Mouse (Mus musculus): ENCODE data around the gene Acad12. TPM values are rescaled to one million over a fixed set of nuclear protein-coding genes. Genes with fewer than 3 reads are reported as not detected.
"Not testable (repeated sequence)": the region's sequence is repeated elsewhere in the genome, so short reads cannot be mapped to it uniquely, and the experiment has no call there.

The Acad12 gene
- total RNA-seq (2021), result 10 to 100 TPM; 64.8 to 73.6 TPM

DNA sequence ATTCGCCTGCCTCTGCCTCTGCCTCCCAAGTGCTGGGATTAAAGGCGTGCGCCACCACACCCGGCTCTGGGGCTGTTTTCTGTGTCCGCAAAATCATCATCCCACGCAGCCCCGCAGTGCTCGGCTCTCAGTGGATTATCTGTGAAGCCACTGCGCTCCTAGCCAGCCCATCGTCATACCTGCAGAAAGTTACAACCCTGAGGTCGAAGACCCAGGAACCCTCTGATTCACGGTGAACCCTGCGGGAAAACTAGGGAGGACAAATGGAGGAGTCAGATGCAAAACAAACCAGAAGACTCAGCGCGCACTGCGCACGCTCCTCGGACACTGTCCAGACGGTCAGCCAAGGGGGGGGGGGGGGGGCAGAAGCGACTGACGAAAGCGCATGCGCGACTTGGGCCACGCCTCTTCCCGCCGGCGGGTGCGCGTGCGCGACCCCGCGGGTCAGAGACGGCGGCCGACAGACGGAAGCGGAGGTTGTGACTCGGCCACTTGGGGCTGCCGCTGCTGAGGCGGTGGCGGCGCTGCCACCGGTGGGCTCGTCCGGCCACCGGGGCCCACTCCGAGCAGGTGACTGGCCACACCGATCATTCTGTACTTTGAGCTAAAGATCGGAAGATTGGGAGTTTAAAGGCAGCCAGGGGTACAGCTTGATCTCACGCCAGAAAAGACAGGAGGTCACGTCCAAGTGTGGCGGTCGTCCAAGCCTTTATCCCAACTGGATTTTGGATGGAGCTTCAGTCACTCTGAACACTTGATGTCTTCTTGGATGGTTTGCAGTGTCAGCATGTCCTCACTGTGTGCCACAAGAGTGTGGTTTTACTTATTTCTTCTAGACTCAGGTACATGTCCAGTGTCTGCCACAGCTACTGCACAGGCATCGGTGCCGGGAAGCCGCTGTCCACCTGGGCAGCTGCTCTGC is at the start of gene Acad12:
Gene Acad12 (minus strand): TSS at position 347 of the 922 bp plus-strand sequence.
- peak; percentile 87 to 88 for DNase-seq
- intact Hi-C loops (cut with DNase I), result loop anchor here (5.0 kb wide), 1 partner anchor 233 kb away; no protein-coding TSS in a partner anchor

DNA sequence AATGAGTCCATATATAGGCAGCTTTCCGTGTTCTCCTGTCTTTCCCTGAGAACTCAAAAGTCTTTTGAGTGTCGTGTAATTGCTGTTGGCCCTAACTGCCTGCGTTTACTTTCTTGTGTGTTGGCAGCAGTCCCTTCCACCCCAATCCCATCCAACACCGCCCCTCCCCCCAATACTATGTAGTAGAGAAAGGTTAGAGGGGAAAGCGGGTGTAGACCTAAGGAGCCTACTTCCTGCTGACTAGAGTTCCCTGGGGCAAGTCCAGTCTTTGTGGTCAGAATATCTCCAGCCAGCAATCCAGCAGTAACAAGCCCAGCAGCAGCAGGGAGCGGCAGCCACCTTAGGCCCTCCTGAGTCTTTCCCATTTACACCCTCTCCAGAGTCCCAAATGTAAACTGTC is 49.7 kb upstream of the Acad12 start:
- intact Hi-C loops (cut with DNase I), result no loop called here

DNA sequence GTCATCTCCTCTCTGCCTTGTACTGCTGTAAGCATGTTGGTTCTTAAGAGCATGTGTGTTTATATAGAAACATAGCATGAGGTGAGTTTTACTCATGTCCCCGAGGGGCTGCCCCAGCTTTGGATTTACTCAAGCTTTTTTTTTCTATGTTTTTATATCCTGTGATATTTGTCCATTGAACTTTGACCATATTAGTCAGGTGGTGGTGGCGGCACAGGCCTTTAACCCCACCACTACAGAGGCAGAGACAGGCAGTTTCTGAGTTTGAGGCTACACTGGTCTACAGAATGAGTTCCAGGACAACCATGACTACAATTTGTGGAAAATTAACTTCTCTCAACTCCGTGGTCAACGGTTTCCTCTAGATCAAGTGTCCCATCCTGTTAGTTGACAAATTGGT is 48.3 kb upstream of the Acad12 start:
- no peak for DNase-seq
- intact Hi-C loops (cut with DNase I), result no loop called here

More for the DNA sequence above, 49.7 kb upstream of the Acad12 start:
- no peak for DNase-seq

DNA sequence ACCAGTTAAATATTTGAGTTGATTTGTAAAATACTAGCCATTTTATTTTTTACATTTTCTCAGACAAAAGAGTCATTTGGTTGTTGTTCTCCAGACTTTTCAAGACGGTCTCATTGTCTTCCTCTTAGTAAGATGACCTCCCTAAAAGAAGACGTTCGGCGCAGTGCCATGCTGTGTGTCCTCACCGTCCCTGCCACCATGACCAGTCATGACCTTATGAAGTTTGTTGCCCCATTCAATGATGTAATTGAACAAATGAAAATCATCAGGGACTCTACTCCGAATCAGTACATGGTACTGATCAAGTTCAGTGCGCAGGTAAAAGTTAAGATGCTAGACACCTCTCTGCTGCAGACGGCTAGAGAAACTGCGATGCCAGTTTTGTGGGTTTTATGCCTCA is 46.2 kb upstream of the Acad12 start:
- intact Hi-C loops (cut with DNase I), result loop anchor here (5.0 kb wide), 1 partner anchor 177 kb away; no protein-coding TSS in a partner anchor
- no peak for DNase-seq

DNA sequence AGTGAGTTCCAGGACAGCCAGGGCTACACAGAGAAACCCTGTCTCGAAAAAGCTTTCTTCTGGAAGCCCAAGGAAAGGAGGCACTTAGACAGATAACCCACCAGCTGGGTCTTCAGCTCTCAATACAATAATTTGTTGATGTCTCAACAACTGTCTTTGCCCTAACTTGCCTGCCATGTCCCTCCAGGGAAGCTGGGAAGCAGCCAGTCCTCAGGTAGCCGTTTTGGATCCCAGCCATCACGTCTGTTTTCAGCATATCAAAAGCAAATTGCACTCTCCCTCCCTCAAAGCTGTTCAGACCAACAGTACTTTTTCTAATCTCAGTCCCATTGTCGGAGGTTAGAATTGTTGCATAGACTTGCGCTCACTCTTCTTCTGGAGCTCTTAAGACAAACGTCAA is 45.3 kb upstream of the Acad12 start:
- intact Hi-C loops (cut with DNase I), result loop anchor here (5.0 kb wide), 1 partner anchor 178 kb away; no protein-coding TSS in a partner anchor
- no peak for DNase-seq

DNA sequence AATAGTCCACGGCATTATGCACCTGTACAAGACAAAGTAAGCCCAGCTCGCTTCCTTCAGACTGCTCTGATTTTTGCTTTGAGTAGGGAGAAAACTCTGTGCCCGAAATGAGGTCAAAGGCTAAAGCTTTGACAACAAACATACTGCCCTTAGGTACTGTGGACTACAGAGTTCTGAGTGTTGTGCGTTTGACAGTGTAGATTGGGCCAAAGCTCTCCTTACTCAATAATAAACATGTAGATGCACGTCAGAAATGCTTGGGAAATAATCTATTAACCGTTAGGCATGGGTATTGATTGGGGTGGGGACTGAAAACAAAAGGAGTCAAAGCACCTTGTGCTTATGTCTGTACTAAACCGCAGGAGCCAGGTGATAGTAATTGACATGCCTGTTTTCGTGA is 44.7 kb upstream of the Acad12 start:
- intact Hi-C loops (cut with DNase I), result loop anchor here (5.0 kb wide), 1 partner anchor 179 kb away; no protein-coding TSS in a partner anchor
- no peak for DNase-seq

DNA sequence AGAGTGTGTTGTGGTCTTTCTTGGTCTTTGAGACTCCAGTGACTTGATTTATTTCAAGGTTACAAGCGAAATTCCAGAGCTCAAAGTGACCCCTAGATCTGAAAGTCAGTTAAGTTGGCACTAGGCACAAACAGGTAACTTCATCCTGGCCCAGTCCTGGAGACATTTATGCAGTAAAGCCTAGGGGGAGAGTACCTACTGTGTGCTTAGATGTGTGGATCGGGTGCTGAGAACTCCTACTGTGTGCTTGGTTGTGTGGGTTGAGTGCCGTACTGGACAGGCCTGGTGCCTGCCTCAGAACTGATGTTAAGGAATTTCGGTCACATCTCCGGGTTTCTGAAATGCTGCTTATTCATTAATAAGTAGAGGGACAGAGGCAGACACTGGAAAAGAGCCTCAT is 42.8 kb upstream of the Acad12 start:
- DNase-seq, result no peak
- intact Hi-C loops (cut with DNase I), result loop anchor here (2.0 to 5.0 kb wide), 2 partner anchors 49 to 181 kb away; partner anchors contain the start of gene Atxn2

DNA sequence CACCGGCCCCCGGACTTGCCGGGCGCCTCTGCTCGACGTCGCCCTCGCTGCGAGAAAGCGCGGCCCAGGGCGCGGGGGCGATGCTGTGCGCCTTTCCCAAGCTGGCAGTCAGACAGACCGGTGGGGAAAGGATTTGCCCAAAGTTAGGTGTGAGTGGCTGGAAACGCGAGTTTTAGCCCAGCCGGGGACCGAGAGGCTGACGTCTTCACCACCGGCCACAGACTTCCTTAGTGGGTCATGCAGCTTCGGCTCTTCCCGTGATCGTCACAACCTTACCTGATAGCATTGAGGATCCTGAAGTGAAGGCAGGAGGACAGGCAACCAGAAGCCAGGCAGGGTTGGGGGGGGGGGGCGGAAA is 42.1 kb upstream of the Acad12 start:
- DNase-seq, result peak in 1 of 2 experiments; percentile 20

DNA sequence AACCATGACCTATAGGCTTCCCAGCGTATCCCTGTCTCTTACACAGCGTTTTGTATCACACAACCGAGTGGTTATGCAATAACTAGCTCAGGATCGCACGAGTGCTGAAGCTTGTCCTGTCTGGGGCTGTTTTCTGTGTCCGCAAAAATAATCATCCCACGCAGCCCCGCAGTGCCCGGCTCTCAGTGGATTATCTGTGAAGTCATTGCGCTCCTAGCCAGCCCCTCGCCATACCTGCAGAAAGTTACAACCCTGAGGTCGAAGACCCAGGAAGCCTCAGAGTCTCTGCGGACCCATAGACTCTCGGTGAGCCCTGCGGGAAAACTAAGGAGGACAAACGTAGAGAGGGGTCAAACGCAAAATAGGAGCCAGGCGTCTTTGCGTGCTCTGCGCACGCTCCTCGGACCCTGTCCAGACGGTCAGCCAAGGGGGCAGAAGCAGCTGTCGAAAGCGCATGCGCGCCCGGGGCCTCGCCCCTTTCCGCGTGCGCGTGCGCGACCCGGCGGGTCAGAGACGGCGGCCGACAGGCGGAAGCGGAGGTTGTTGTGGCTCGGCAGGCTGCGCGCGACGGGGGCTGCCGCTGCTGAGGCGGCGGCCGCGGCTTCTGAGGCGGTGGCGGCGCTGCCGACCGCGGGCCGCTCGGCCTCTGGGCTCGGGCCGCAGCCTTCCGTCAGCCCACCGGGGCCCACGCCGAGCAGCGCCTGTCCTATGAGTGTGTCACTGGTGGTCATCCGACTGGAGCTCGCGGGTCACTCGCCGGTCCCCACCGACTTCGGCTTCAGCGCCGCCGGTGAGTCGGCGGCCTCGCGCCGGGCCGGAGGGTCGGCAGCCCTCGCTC is 41.5 kb upstream of the Acad12 start, which contains the start of the genes Acad10 and Brap:
Gene Acad10 (minus strand): TSS at position 456 of the 838 bp plus-strand sequence.
Gene Brap (plus strand): TSS at position 505 of the 838 bp plus-strand sequence.
- peak; percentile 95 to 98 for DNase-seq
- intact Hi-C loops (cut with DNase I), result loop anchor here (2.0 to 5.0 kb wide), 2 partner anchors 51 to 182 kb away; partner anchors contain the start of gene Atxn2

More for the DNA sequence above, 42.1 kb upstream of the Acad12 start:
- intact Hi-C loops (cut with DNase I), result loop anchor here (2.0 to 5.0 kb wide), 2 partner anchors 50 to 181 kb away; partner anchors contain the start of gene Atxn2

DNA sequence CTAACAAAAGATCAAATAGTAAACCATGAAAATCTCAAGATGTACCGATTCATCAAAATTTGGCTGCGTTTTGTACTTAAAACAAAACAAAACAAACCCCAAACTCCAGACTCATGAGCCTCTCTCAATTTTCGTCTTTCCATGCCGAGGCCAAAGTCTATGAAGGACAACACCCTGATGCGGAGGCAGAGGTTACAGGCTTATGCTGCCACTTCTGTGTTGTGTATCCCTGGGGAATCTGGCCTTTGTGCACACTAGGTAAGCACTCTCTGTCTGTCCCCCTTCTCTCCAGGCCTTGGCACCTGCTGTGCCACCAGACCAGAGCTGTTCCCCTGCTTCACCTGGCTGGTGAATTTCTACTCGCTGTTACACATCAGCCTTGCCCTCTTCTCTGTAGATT is 38.9 kb upstream of the Acad12 start:
- DNase-seq; intact Hi-C loops (cut with DNase I): not testable (repeated sequence)

DNA sequence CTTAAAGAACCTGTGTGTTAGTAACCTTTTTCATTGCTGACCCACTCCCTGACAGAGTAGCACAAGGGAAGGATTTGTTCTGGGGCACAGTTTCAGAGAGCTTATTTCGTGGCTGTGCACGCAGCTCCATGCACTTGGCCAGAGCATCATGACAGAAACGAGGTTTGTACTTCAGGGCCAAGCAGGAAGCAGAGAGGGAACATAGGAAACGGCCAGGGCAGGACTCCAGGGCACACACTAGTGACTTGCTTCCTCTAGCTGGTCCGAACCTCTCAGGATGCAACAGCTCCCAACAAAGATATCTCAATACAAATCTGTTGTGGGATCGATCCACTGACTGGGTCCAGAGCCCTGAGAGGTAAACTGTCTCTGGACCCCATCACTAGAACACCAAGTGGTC is 38.1 kb upstream of the Acad12 start:
- intact Hi-C loops (cut with DNase I), result not testable (repeated sequence)

DNA sequence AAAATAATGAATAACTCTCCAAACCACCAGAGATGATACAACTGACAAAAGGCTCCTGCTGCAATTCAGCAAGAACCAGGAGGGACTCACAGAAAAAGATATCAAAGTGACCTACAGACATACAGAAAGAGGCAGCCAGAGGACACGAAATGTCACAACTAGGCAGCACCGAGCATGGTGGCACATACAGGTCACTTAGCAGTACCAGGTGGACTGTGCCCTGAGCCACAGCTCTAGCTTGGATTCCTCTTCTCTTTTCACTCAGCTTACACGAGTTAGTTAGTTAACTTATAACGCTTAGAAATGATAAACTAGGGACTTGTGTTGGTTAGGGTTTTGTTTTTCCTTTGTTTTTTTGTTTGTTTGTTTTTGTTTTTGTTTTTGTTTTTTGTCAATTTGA is 35.8 kb upstream of the Acad12 start:
- no peak for DNase-seq
- intact Hi-C loops (cut with DNase I), result no loop called here

More for the DNA sequence above, 38.1 kb upstream of the Acad12 start:
- DNase-seq, result peak; percentile 13 to 19

DNA sequence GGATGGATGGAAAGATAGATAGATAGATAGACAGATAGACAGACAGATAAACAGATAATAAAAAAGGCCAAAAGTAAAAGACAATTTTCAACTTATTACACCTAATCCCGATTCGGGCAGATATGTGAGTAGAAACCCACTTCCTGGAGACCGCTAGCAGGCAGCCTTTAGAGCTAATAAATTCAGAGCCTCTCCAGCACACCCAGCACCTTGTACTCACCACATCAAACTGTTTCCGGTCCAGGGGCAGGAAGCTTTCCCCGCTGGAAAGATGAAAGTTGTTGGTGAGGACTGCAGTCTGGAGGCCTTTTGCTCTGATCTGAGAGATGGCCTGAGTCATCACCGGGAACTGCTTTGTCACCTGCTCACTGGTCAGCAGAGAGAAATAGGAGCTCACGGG is 30.4 kb upstream of the Acad12 start:
- intact Hi-C loops (cut with DNase I), result no loop called here
- DNase-seq, result no peak

DNA sequence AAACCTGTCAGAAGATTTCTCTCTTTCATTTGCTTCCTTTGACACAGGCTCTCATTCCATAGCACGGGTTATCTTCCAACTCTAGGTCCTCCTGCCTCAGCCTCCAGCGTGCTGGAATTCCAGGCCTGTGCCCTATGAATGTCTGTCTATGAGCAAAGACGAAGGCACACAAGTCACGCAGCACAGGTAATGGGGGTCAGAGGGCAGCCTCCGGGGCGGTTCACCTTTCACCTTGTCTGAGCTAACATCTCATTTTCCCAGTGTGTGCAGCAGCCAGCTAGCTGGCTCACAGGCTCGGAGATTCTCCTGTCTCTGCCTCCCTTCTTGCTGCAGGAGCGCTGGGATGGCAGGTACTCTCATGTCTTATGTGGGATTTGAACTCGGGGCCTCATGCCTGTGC is 20.9 kb upstream of the Acad12 start:
- DNase-seq, result no peak
- intact Hi-C loops (cut with DNase I), result no loop called here

DNA sequence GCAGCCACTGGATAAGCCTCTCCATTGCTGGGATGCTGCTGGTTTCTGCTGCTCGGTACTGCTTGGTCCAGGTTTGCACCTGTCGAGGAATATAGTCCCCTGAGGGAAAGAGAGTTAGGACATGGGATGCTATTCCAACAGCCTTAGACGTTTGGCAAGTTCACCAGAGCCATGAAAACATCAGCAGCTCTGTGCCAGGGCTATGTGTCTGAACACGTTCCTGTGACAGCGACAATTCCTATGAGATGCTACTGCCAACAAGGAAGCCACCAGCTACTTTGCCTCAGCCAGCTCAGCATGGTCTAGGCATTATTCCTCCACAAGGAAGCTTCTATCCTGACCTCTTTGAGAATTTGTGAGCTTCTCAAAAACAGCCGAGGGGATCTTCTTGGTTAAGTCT is 18.6 kb upstream of the Acad12 start:
- no peak for DNase-seq
- intact Hi-C loops (cut with DNase I), result no loop called here

DNA sequence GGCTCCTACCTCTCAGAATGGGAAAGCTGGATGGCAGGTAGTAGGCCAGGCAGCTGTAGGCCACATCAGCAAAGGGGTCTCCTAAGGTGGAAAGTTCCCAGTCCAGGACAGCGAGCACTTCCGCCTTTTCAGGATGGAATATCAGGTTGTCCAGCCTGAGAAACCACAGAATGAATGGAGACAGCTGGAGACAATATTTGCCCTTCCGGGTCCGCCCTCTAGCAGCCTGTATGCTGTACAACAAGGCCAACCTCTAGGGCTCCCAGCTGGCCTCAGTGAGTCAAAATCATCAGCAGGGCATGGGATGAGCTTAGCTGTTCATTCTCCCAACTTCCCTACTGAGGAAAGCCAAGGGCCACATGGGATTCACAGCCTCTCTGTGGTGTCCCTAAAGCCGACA is 15.9 kb upstream of the Acad12 start:
- intact Hi-C loops (cut with DNase I), result no loop called here

DNA sequence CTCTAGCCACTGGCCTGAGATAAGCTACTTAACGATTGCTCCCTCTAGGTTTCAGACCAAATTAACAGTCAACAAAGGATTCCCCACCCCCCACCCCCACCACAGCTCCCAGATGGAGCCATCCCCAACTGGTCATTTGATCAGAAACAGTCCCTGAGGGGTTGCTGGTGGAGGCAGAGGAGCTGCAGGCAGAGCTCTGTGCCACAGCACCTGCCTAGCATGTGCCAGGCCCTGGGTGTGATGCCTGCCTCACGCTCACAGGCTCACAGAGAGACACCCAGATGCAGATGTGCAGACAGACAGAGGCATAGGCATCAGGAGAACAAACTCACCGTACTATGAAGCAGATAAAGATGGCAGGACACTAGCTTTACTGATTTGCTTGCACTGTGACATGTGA is 14.1 kb upstream of the Acad12 start:
- intact Hi-C loops (cut with DNase I), result no loop called here
- DNase-seq, result no peak

More for the DNA sequence above, 15.9 kb upstream of the Acad12 start:
- no peak for DNase-seq

DNA sequence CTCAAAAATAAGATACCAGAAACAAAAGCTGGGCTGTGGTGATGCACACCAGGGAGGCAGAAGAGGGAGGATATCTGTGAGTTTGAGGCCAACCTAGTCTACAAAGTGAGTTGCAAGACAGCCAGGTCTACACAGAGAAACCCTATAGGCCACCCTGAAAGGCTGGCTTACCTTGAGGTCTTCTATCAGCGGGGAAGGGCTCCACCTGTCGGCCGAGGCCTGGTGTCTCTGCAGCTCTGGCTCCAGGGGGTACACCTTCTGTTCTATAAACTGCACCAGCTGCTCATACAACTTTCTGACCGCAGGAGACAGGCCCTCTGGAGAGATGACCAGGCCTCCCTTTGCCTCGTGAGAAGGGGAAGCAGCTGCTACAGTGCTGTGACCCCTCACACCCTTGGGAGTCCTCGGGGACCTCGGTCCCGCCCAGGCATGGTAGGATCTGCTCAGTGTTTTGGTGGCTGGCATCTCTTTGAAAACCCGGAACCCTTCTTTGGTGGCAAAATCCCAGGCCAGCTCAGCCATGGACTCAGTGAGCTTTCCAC is 12.4 kb upstream of the Acad12 start:
- not testable (repeated sequence) for DNase-seq

DNA sequence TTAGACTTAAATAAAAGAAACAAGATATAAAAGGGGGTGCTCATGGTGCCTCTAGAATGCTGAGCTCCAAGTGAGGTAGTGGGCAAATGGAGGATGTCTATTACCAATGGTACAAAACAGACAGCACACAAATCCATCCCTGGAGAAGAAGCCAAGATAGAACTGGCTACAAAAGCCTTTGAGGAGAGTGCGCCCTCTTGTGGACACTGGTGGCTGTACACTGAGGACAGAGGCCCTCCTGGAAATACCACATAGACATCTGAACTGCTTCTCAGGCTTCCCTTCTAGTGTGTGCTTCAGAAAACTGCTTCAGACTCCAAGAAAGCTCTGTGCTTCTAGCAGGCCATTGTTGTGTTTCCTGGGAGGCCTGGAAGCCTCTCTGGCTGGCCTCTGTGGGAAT is 9.1 kb upstream of the Acad12 start:
- DNase-seq, result peak; percentile 71 to 83
- intact Hi-C loops (cut with DNase I), result no loop called here

More for the DNA sequence above, 12.4 kb upstream of the Acad12 start:
- intact Hi-C loops (cut with DNase I), result loop anchor here (2.0 kb wide), 1 partner anchor 24 kb away; no protein-coding TSS in a partner anchor

DNA sequence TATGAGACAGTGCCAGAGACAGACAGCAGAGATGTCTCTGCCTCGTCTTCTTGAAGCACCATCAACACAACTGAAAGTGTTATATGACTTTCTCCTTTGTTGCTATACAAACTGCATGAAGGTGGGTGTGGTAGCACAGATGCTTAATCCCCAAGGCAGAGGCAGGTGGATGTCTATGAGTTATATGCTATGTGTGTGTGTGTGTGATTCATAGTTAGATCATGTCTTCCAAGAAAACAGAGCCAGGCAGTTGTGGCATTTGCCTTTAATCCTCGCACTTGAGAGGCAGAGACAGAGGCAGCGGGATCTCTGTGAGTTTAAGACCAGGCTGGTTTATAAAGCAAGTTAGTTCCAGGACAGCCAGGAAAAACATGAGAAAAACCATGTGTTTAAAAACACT is 4.5 kb upstream of the Acad12 start:
- intact Hi-C loops (cut with DNase I), result no loop called here
- DNase-seq, result no peak

All from heart, postnatal 36 days (tissue).